Mouse (Mus musculus) brain, adult 2 months (tissue): ENCODE results near the gene Agtr1a.

ENCODE experiments used
- DNase-seq: peaks from one replicate; pipeline ENCODE4 v3.0.0; 2011; ENCODE audit warnings: low read depth, low spot score

Agtr1a gene

GRCm38 (mm10) chr13:30362048-30362447, 25.8 kb downstream of the Agtr1a start:
- no peak for DNase-seq

GRCm38 (mm10) chr13:30364097-30364625, 27.9 kb downstream of the Agtr1a start:
- DNase-seq: no peak

GRCm38 (mm10) chr13:30364780-30365179, 28.5 kb downstream of the Agtr1a start:
- no peak for DNase-seq

- DNase-seq: no peak
Observed at GRCm38 (mm10) chr13:30365378-30365777, 29.1 kb downstream of the Agtr1a start.

GRCm38 (mm10) chr13:30368116-30368515, 31.9 kb downstream of the Agtr1a start:
- no peak for DNase-seq

GRCm38 (mm10) chr13:30368746-30369145, 32.5 kb downstream of the Agtr1a start:
- DNase-seq: no peak

GRCm38 (mm10) chr13:30378868-30379267, 42.6 kb downstream of the Agtr1a start:
- DNase-seq: no peak

- DNase-seq: no peak
Observed at GRCm38 (mm10) chr13:30385183-30385582, 48.9 kb downstream of the Agtr1a start.

- DNase-seq: no peak
Observed at GRCm38 (mm10) chr13:30394123-30394522, 57.9 kb downstream of the Agtr1a start.

GRCm38 (mm10) chr13:30396431-30396830, 60.2 kb downstream of the Agtr1a start:
- DNase-seq: no peak

GRCm38 (mm10) chr13:30398852-30399251, 62.6 kb downstream of the Agtr1a start:
- no peak for DNase-seq

GRCm38 (mm10) chr13:30400621-30401020, 64.4 kb downstream of the Agtr1a start:
- no peak for DNase-seq

GRCm38 (mm10) chr13:30403874-30404273, 67.6 kb downstream of the Agtr1a start:
- no peak for DNase-seq

- DNase-seq: no peak
Observed at GRCm38 (mm10) chr13:30418611-30419010, 82.4 kb downstream of the Agtr1a start.

GRCm38 (mm10) chr13:30427008-30427407, 90.8 kb downstream of the Agtr1a start:
- DNase-seq: no peak

GRCm38 (mm10) chr13:30427436-30427835, 91.2 kb downstream of the Agtr1a start:
- DNase-seq: no peak
